Mouse (Mus musculus) ovary, postnatal 36 days (tissue): ENCODE data around the gene Izumo4.
A peak's percentile ranks its signal among the peaks of the same experiment; 100 is the strongest.

Experiments used
- DNase-seq: peaks from one replicate; pipeline ENCODE4 v3.0.0; 2022; ENCODE audit warnings: low spot score, mixed read lengths

The Izumo4 gene

GRCm38 (mm10) chr10:80727369-80728127 lies 25.6 kb downstream of the Izumo4 start:
- no peak for DNase-seq

DNA sequence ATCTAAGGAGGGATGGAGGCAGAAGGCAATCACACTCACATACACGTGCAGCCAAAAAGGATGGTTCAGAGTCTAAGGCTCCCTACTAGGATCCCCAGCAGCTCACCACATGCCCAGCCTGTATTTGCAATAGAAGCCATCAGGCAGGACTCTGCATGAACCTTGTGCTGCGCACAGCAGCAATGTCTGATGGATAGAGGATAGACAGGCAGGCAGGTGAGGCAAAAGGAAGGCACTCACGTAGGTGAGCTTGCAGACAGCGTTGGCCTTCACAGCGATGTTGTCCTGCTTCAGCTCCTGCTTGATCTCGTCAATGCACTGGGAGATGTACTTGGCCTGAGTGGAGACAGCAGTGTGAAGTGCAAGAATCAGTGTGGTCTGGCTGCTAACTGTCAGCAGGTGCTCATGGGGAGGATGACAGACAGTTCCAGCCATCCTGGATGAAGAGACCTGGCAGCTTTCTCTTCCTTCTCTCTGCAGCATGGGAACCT lies 30.7 kb downstream of the Izumo4 start:
- no peak for DNase-seq

DNA sequence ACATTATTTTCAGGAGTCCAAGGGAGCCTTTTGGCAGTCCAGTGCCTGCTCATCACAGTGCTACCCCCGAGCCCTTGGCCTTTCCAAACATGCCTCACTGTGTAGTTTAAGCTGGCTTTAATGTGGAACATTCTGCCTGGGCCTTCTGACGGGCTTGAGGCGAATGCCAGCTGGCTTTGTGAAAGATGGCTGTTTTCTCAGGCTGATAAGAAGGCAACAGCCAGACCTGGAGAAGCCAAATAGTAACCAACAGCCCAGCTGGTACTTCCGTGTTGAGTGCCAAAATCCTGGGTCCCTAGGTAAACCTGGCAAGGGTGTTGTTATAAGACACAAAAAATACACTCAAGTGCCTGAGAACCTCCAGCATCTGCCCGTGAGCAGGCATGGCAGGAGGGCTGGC lies 34.7 kb downstream of the Izumo4 start:
- no peak for DNase-seq

GRCm38 (mm10) chr10:80738657-80739056 lies 36.7 kb downstream of the Izumo4 start:
- no peak for DNase-seq

GRCm38 (mm10) chr10:80741146-80741545 lies 39.2 kb downstream of the Izumo4 start:
- DNase-seq: no peak

GRCm38 (mm10) chr10:80741634-80742179 lies 39.7 kb downstream of the Izumo4 start:
- DNase-seq: no peak

DNA sequence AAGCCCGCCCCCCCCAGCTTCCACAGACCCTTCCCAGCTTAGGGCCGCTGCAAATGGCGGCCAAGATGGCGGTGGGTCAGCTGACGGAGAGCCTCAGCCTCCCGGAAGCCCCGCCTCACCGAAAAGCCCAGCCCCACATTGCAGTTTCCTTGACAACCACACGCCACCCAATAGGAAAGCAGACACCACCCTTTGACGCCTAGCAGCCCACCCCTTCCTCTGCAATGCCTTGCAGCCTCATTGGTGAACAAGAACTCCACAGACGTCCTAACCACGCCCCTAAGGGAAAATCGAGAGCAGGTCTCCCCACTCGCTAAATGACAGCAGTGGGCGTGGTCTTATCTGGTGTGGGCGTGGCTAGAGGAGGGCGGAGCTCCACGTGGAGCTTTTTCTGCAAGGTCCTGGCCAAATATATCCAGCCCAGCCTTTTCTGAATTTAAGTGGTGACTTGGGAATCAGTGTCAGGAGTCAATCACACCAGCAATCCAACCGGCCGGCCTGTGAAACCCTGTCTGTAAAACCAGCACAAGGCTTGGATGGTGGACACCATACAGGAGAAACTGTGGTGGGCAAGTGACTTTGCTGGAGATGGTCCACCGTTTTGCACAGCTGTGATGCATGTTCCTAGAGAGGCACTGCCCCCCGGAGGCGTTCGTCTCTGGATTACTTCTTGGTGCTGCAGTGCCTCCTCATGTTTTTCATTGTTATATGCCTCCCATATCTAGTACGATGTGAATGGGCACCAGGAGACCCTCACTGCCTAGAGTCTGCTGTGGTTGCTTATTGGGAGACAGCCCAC lies 40.4 kb downstream of the Izumo4 start, which contains the start of gene Ap3d1:
Gene Ap3d1, minus strand, starts transcription at position 85 of the 799 bp plus-strand sequence.
- peak; percentile 97 for DNase-seq

- DNase-seq: peak; percentile 26
Measured at GRCm38 (mm10) chr10:80744262-80744661, 42.3 kb downstream of the Izumo4 start.

DNA sequence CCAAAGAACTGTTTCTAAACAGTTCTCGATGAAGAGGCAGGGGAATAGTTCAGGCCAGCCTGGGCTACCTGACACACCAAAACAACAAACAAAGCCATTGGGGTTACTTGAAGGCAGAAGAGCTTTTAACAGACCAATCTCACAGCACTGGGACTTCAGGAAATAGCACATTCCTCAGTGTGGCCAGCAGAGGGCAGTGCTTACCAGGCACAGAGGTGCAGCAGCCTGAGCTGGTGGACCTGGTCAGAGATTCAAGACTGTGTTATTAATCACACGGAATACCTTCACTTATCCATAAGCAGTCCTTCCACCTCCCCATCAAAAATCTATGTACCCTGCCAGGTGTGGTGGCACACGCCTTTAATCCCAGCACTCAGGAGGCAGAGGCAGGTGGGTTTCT lies 45.4 kb downstream of the Izumo4 start:
- DNase-seq: peak; percentile 78

- DNase-seq: peak; percentile 57
Measured at GRCm38 (mm10) chr10:80748609-80749008, 46.6 kb downstream of the Izumo4 start.

DNA sequence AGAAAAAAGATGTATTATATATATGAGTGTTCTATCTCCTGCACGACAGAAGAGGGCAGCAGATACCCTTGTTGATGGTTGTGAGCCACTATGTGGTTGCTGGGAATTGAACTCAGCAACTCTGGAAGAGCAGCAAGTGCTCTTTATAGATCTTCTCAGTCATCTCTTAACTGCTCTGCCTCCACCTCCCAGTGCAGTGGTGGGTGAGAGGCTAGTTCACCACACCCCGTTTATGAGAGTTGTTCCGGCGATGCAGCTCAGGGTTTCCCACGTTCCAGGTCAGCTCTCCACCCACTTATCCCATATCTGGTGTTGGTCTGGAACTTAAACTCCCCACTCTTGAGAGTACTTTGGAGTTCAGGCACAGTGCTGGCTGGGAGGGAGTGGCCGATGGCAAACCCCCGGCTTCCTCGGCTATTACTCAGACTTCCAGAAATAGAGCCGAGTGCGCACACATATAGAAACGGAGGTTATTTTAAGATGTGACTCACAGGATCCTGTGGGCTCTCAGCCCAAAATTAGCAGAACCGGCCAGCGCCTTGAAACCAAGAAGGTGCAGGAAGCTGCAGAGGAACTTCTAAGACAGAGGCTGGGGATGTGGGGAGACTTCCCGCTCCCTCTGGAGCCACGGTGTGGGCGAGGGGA lies 49.3 kb downstream of the Izumo4 start:
- DNase-seq: peak; percentile 34

GRCm38 (mm10) chr10:80752079-80752625 lies 50.2 kb downstream of the Izumo4 start:
- DNase-seq: peak; percentile 68

DNA sequence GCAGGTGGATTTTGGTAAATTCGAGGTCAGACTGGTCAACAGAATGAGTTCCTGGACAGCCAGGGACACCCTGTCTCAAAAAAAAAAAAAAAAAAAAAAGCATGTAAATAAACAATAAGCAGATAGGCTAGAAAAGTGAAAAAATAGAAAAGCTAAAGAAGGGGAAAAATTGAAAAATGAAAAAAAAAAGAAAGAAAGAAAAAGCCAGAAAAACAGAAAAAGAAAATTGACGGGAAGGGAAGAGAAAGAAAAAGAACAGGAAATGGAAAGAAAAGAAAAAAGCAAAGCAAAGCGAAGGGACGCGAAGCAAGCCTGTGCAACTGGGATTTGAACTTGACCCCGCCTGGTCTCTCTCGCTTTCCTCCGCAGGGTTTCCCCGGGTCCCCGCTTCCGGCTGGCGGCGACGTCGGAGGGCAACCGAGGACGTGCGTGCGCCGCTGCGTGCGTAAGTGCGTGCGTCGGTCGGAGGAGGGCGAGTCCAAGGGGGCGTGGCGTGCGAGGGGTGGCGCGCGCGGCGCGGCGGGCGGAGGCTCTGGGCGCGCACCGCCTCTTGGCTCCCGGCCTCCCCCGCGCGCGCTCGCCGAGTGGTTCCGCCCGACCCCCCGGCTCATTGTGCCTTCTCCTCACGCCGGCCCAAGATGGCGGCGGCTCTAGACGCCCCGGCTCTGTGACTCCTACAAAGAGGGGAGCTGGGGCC lies 52.8 kb downstream of the Izumo4 start, which contains the start of gene Dot1l:
Gene Dot1l, plus strand, starts transcription at position 613 of the 697 bp plus-strand sequence.
- peak; percentile 99 for DNase-seq
